Mouse (Mus musculus) ES-Bruce4 (cell line): ENCODE results near the gene H2afx.
"Not testable (repeated sequence)": the region's sequence is repeated elsewhere in the genome, so short reads cannot be mapped to it uniquely, and the experiment has no call there.

ENCODE experiments used
- CTCF ChIP-seq: IDR thresholded peaks from one replicate; pipeline ENCODE4 v1.8.1; 2011; ENCODE audit warnings: low read depth, low read length
- EP300 ChIP-seq: IDR thresholded peaks from 2 replicates; pipeline ENCODE4 v1.6.1; 2011; ENCODE audit warnings: low read depth, low read length; ENCODE audit not compliant: insufficient read depth
- POLR2A ChIP-seq: IDR thresholded peaks from one replicate; pipeline ENCODE4 v1.8.1; 2011; ENCODE audit warnings: low read length; ENCODE audit not compliant: insufficient read depth

GRCm38 (mm10) chr9:44323656-44324055 lies 10.8 kb upstream of the H2afx start:
- not testable (repeated sequence) for TF ChIP-seq CTCF, POLR2A, EP300
